Mouse (Mus musculus) myocyte (in vitro differentiated cells): ENCODE data around the gene Cytip.

Experiments
- CEBPB ChIP-seq: IDR thresholded peaks from 2 replicates; pipeline ENCODE4 v1.6.1; 2011; ENCODE audit warnings: mild to moderate bottlenecking, moderate library complexity; ENCODE audit not compliant: poor library complexity, insufficient read depth, severe bottlenecking
- MAX ChIP-seq: IDR thresholded peaks from one replicate; pipeline ENCODE4 v1.6.1; 2011; ENCODE audit warnings: low read depth, mild to moderate bottlenecking, control low read depth
- MYOD1 ChIP-seq, 3 experiments: IDR thresholded peaks; one replicate each; pipeline ENCODE4 v1.6.1; 2011; ENCODE audit warnings: control low read depth in 2 of 3, low read depth in 2 of 3, mild to moderate bottlenecking in 2 of 3, moderate library complexity in 1 of 3; ENCODE audit not compliant: insufficient read length in 2 of 3, control insufficient read depth in 1 of 3
- MYOG ChIP-seq, 3 experiments: IDR thresholded peaks; one replicate each; pipeline ENCODE4 v1.6.1; 2011; ENCODE audit warnings: control low read depth in 2 of 3, low read depth in 2 of 3, mild to moderate bottlenecking in 2 of 3; ENCODE audit not compliant: insufficient read length in 2 of 3, control insufficient read depth in 1 of 3, insufficient read depth in 1 of 3
- POLR2A ChIP-seq: IDR thresholded peaks from one replicate; pipeline ENCODE4 v1.6.1; 2011; ENCODE audit warnings: low read depth, mild to moderate bottlenecking, control low read depth, moderate library complexity; ENCODE audit not compliant: insufficient read length
- SRF ChIP-seq: IDR thresholded peaks from one replicate; pipeline ENCODE4 v1.6.1; 2011; ENCODE audit warnings: low read depth; ENCODE audit not compliant: control insufficient read depth, insufficient read length
- TCF12 ChIP-seq: IDR thresholded peaks from one replicate; pipeline ENCODE4 v1.6.1; 2011; ENCODE audit warnings: mild to moderate bottlenecking, control low read depth; ENCODE audit not compliant: poor library complexity, insufficient read depth, severe bottlenecking
- USF1 ChIP-seq: IDR thresholded peaks from one replicate; pipeline ENCODE4 v1.6.1; 2011; ENCODE audit warnings: low read depth, mild to moderate bottlenecking, control low read depth, moderate library complexity

DNA sequence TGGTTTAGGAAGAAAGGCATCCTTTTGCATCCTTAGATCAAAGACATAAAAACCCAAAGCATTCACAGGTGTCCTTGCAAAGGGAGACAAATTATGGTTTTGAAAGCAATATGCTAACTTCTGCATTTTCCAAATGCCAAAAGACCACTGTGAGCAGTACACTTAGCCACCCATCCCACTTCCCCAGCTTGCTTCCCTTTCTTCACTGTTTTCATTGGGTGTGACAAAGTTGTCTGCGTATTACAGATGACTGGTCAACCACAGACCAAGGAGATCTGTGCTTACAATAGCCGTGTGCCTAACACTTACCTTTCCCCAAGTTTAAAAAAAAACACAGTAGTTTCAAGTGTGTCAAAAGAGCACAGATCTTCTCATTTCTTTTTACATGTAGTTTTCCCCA, 11.7 kb downstream of the Cytip start:
- no peak for TF ChIP-seq POLR2A
- TF ChIP-seq USF1, result no peak
- TF ChIP-seq MAX, result no peak
- TF ChIP-seq SRF, result no peak
- no peak for TF ChIP-seq TCF12
- no peak for TF ChIP-seq MYOD1 (IDR thresholded peaks at IDR 0.05; ENCODE audit: control insufficient read depth in 1 of 3, insufficient read length in 2 of 3, low read depth in 2 of 3)
- TF ChIP-seq MYOG (IDR thresholded peaks at IDR 0.05; ENCODE audit: control insufficient read depth in 1 of 3, insufficient read depth in 1 of 3, insufficient read length in 2 of 3, low read depth in 2 of 3), result no peak
- no peak for TF ChIP-seq CEBPB
